Mouse (Mus musculus) lung, embryonic 16.5 days (tissue): Measurements from ENCODE around the gene Gria2. TPM values are rescaled to one million over a fixed set of nuclear protein-coding genes. Genes with fewer than 3 reads are reported as not detected.

Source experiments
- ATAC-seq: fragments of 200-750 bp; cut with Nextera tagmentation; 2 replicates; pipeline ENCODE4 v1.8.0; 2017; ENCODE audit warnings: low read depth, mild to moderate bottlenecking, moderate library complexity
- H3K27ac ChIP-seq: fragments of 300-500 bp; sonication (generic); 2 replicates; pipeline ENCODE4 v1.5.1; 2014; ENCODE audit warnings: mild to moderate bottlenecking, control low read depth, low read length
- H3K27me3 ChIP-seq: fragments of 300-500 bp; sonication (generic); 2 replicates; pipeline ENCODE4 v1.6.1; 2014; ENCODE audit warnings: low read depth, low read length, mixed read lengths; ENCODE audit not compliant: control insufficient read depth, insufficient read depth
- H3K36me3 ChIP-seq: fragments of 300-500 bp; sonication (generic); 2 replicates; pipeline ENCODE4 v1.6.1; 2014; ENCODE audit warnings: low read length; ENCODE audit not compliant: control insufficient read depth, insufficient read depth
- H3K4me1 ChIP-seq: fragments of 300-500 bp; sonication (generic); replicated peaks from 2 replicates; pipeline ENCODE4 v1.6.1; 2014; ENCODE audit warnings: low read length, mixed read lengths; ENCODE audit not compliant: control insufficient read depth, insufficient read depth
- H3K4me2 ChIP-seq: fragments of 300-500 bp; sonication (generic); 2 replicates; pipeline ENCODE4 v1.6.1; 2014; ENCODE audit warnings: low read depth, low read length, control low read depth
- H3K4me3 ChIP-seq: fragments of 300-500 bp; sonication (generic); 2 replicates; pipeline ENCODE4 v1.5.1; 2014; ENCODE audit warnings: mild to moderate bottlenecking, low read length, control low read depth
- H3K9ac ChIP-seq: fragments of 300-500 bp; sonication (generic); 2 replicates; pipeline ENCODE4 v1.6.1; 2014; ENCODE audit warnings: low read length, control low read depth
- H3K9me3 ChIP-seq: fragments of 300-500 bp; sonication (generic); 2 replicates; pipeline ENCODE4 v1.6.1; 2016; ENCODE audit warnings: low read length; ENCODE audit not compliant: control insufficient read depth
- WGBS: fragments of 180-500 bp; shearing (Covaris S2); extraction: QIAGEN DNeasy Blood & Tissue Kit; methylation state at CpG from one replicate; pipeline ENCODE4 v1.1.7; 2014; 5-methylcytosine and 5-hydroxymethylcytosine counted together
- polyA plus RNA-seq: library from polyadenylated mRNA; unstranded; fragments of >200 nt; fragmentation: Nextera tagmentation; extraction: Ambion mirVana; gene quantifications from 2 replicates; pipeline ENCODE4 v1.2.1, GENCODE M21; 2015

The Gria2 gene
- polyA plus RNA-seq, 1 experiment from 2014 or later = 0.26 TPM

- no peak overlapping the region for H3K4me2 ChIP-seq
- peaks cover 12% of the 10 kb centered on the region for H3K4me1 ChIP-seq
- no peak overlapping the region for H3K9ac ChIP-seq
- H3K36me3 ChIP-seq = no peaks in the 10 kb centered on the region
- no peak overlapping the region for H3K4me3 ChIP-seq
- H3K27me3 ChIP-seq = peaks cover 25% of the 10 kb centered on the region
- 54% methylated on average over 1 of the region's 1 CpGs for WGBS
- H3K27ac ChIP-seq = no peak overlapping the region
- no peak for ATAC-seq
- H3K9me3 ChIP-seq = no peaks in the 10 kb centered on the region
Observed at GRCm38 (mm10) chr3:80803811-80804210, 1.2 kb upstream of the Gria2 start.

DNA sequence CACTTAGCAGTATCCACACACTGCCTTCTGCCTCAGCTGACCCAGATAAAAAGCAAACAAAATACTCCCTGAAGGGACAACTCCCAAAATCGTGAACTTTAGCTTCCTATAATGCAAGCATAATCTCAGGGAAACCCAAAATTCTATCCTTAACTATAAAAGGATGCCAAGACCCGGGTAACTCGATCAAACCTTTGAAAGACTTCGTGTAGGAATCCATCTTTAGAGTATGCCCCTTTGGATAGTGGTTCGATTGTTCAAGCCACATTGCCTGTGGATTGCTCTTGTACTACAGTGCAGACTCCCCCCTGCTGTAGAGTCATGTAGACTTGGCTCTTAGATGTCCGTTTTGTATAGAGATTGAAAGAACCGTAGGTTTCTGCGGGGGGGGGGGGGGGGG, 576 bp upstream of the Gria2 start:
- no peak overlapping the region for H3K27ac ChIP-seq
- ATAC-seq = no peak
- H3K4me2 ChIP-seq = no peak overlapping the region
- no peaks in the 10 kb centered on the region for H3K9me3 ChIP-seq
- 56% methylated on average over 7 of the region's 8 CpGs for WGBS
- H3K4me3 ChIP-seq = no peak overlapping the region
- H3K27me3 ChIP-seq = peaks cover 25% of the 10 kb centered on the region
- peaks cover 12% of the 10 kb centered on the region for H3K4me1 ChIP-seq
- no peaks in the 10 kb centered on the region for H3K36me3 ChIP-seq
- no peak overlapping the region for H3K9ac ChIP-seq

GRCm38 (mm10) chr3:80801827-80802310, 766 bp downstream of the Gria2 start:
- 28% methylated on average over 6 of the region's 6 CpGs for WGBS
- no peak overlapping the region for H3K9ac ChIP-seq
- H3K4me3 ChIP-seq = no peak overlapping the region
- ATAC-seq = no peak
- H3K4me2 ChIP-seq = no peak overlapping the region
- peaks cover 12% of the 10 kb centered on the region for H3K4me1 ChIP-seq
- no peaks in the 10 kb centered on the region for H3K36me3 ChIP-seq
- peaks cover 25% of the 10 kb centered on the region for H3K27me3 ChIP-seq
- H3K27ac ChIP-seq = no peak overlapping the region
- H3K9me3 ChIP-seq = no peaks in the 10 kb centered on the region

DNA sequence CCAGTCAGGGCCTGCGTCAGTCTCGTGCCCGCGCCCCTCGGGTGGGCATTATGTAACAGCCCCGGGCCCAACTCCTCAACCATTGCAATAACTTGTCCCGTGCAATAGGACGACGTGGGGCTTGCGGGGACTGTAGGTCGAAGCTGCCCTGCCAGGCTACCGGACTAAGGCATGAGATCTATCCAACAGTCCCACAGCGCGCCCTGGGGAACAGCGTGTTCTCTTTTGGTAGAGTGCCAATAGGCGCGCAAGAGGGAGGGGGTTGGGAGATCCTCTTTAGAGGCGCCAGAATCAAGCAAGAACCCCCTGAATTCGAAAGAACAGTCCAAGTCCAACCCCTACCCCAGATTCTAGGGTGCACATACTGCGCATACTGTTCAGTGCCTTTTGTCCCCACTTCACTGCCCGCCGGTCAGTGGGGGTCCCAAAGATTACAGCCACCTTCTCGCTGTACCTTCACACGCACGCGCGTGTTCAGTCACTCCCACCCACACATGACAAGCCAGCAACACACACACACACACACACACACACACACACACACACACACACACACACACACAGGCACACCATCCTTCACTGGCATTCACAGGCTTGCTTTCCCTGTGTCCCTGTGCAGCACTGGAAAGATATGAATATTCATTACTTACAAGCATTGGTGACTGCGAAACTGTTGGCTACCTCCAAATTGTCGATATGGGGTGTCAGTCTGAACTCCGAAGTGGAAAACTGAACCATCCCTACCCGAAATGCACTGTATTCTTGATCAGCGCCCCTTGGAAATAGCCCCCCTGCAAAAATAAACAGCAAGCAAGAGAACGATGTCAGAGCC, 1.4 kb downstream of the Gria2 start:
- Histone ChIP-seq H3K4me1 (peaks cover 12% of the 10 kb centered on the region), H3K9me3 (no peaks in the 10 kb centered on the region), H3K27me3 (peaks cover 25% of the 10 kb centered on the region), H3K36me3 (no peaks in the 10 kb centered on the region), H3K27ac (no peak overlapping the region), H3K9ac (no peak overlapping the region), H3K4me3 (peak overlapping the region; percentile 33), H3K4me2 (peak overlapping the region; percentile 49)
- 11% methylated on average over 33 of the region's 33 CpGs for WGBS
- peak; percentile 36; the same call in 1 of the 2 replicates for ATAC-seq

GRCm38 (mm10) chr3:80800299-80800994, 2.2 kb downstream of the Gria2 start:
- H3K9ac ChIP-seq = no peak overlapping the region
- H3K4me2 ChIP-seq = peak overlapping the region; percentile 49
- H3K36me3 ChIP-seq = no peaks in the 10 kb centered on the region
- no peak overlapping the region for H3K27ac ChIP-seq
- H3K9me3 ChIP-seq = no peaks in the 10 kb centered on the region
- H3K4me1 ChIP-seq = peaks cover 12% of the 10 kb centered on the region
- peak; percentile 49; the same call in 1 of the 2 replicates for ATAC-seq
- peaks cover 25% of the 10 kb centered on the region for H3K27me3 ChIP-seq
- 4% methylated on average over 29 of the region's 29 CpGs for WGBS
- peak overlapping the region; percentile 33 for H3K4me3 ChIP-seq

- Histone ChIP-seq H3K9ac (no peak overlapping the region), H3K9me3 (no peaks in the 10 kb centered on the region), H3K36me3 (no peaks in the 10 kb centered on the region), H3K4me2 (no peak overlapping the region), H3K4me3 (no peak overlapping the region), H3K27me3 (peaks cover 25% of the 10 kb centered on the region), H3K4me1 (peaks cover 12% of the 10 kb centered on the region), H3K27ac (no peak overlapping the region)
- WGBS = 55% methylated on average over 1 of the region's 1 CpGs
- ATAC-seq = no peak
Observed at GRCm38 (mm10) chr3:80797935-80798334, 4.7 kb downstream of the Gria2 start.

DNA sequence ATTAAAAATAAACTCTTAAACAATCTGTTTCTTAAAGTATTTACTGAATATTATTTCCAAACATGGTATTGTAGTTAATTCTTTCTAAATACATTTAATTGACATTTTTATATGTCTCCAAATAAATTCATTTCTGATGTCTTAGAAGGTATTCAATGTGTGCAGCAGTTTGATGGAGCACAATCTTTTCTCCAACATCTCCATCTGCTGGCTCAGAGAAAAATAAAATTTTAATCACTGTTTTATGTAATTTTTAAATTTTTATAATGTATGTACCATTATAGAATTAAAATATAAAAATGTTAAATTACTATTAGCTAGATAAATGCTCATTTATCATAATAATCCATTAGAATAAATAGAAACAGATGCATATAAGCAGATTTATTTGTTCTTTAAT, 5.9 kb downstream of the Gria2 start:
- no peak for ATAC-seq
- H3K4me1 ChIP-seq = peaks cover 8% of the 10 kb centered on the region
- H3K9me3 ChIP-seq = no peaks in the 10 kb centered on the region
- no peak overlapping the region for H3K4me3 ChIP-seq
- no peaks in the 10 kb centered on the region for H3K36me3 ChIP-seq
- H3K27ac ChIP-seq = no peak overlapping the region
- H3K4me2 ChIP-seq = no peak overlapping the region
- peaks cover 17% of the 10 kb centered on the region for H3K27me3 ChIP-seq
- H3K9ac ChIP-seq = no peak overlapping the region

DNA sequence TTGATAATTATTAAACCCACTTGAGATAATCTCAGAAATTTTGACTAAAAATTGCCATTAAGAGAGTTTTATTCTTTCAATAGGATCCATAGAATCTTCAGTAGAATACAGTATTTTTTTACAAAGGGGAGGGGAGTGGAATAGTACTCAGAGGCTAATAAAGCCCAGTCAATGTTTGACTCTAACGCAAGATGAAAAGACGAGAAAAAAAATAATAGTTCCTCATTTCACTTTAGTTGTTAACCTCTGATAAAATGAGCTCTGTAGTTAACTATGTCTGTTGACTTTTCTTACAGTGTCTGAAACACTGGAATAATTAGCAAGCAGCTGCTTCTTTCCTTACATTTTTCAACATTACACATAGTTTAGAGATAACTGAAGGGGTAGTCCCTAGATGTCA, 7.4 kb downstream of the Gria2 start:
- 54% methylated on average over 2 of the region's 2 CpGs for WGBS
- Histone ChIP-seq H3K4me2 (no peak overlapping the region), H3K27ac (no peak overlapping the region), H3K4me3 (no peak overlapping the region), H3K27me3 (peaks cover 2% of the 10 kb centered on the region; the same call in 1 of the 2 replicates), H3K9ac (no peak overlapping the region), H3K9me3 (no peaks in the 10 kb centered on the region), H3K36me3 (no peaks in the 10 kb centered on the region), H3K4me1 (peaks cover 2% of the 10 kb centered on the region)
- ATAC-seq = no peak

- H3K4me1 ChIP-seq = no peaks in the 10 kb centered on the region
- WGBS = 59% methylated on average over 3 of the region's 3 CpGs
- no peak overlapping the region for H3K9ac ChIP-seq
- H3K27ac ChIP-seq = no peak overlapping the region
- no peak overlapping the region for H3K4me3 ChIP-seq
- H3K27me3 ChIP-seq = no peaks in the 10 kb centered on the region
- no peak for ATAC-seq
- H3K4me2 ChIP-seq = no peak overlapping the region
- no peaks in the 10 kb centered on the region for H3K36me3 ChIP-seq
- H3K9me3 ChIP-seq = no peaks in the 10 kb centered on the region
Observed at GRCm38 (mm10) chr3:80787116-80787744, 15.4 kb downstream of the Gria2 start.
